Mouse (Mus musculus) adrenal gland, adult (tissue): ENCODE results near the gene Dcakd.
"Not testable (repeated sequence)": the region's sequence is repeated elsewhere in the genome, so short reads cannot be mapped to it uniquely, and the experiment has no call there.

Experiments used
- DNase-seq, 2 experiments: peaks; one replicate each; pipeline ENCODE4 v3.0.0; 2022 to 2023; ENCODE audit warnings: low spot score in 1 of 2; ENCODE audit not compliant: inconsistent age in 2 of 2

The Dcakd gene

DNA sequence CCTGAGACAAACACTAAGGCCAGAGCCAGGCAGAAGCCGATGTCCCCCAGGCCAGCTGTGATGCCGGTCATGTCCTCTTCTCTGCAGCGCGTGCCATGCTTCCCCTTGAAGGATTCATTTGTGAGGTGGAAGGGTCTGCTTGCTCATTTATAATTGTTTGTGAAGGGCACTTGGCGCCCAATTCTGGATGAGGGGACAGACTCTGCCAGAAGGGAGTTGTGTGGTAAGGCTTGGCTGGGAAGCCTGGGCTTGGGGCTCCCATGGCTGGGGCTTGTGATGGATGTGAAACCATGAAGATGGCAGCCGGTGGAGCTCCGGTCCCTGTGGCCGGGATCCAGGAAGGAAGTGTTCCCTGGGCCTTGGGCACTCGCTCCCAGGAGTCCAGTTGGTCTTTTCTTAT is 44.0 kb downstream of the Dcakd start:
- DNase-seq, result peak in 1 of 2 experiments; percentile 19

DNA sequence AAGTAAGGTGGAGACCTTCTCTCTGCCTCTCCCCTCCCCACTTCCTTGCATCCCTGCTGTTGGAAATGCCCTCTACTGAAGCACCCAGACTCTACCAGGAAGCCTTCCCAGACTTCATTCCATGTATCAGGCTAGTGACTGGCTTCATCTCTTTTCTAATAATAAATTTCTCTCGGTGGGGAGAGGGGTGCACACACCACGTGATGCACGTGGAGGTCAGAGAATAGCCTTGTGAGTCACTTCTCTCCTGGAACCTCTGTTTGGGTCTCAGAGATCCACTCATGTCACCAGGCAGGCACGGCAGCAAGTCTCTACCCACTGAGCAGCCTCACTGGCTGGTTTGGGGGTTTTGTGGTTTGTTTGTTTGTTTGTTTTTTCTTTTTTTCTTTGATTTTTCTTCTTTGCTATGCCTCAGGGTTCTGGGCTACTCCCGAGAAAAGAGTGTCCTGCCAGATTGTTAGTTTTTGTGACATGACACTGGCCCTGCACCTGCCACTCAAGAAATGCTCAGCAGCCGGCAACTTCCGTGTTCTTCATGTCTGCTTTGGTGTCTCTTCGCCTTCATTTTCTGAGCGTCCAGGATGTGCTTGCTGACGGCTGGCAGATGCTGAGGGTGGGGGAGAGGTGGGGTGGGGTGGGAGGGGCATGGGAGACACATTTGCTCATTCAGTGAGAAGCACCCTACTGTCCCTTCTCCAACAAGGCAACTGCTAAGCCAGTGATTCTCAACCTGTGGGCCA is 46.8 kb downstream of the Dcakd start:
- peak; percentile 51 to 86 for DNase-seq

DNA sequence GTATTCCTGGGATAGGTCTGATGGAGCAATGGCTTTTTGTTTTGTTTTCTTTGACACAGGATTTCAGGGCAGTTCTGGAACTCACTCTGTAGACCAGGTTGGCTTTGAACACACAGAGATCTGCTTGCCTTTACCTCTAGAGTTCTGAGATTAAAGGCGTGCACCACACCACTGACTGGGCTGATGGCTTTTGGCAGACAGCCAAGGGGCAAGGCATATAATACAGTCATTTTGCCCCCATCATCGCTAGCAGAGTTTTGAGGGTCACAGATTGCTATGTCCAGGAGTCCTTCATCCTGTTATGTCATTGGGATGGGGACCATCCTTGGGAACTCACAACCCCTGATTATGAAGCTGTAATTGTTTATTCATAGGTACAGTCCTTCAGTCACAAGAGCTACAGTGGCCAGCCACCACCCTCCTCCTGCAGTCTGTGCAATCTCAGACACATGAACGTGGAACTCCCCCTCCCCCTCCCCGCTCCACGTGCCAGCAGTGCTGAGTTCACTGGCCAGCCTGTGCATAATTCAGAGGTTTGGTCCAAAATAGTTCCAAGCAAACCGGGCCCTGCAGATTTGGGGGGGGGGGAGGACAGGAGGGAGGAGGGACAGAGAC is 50.0 kb downstream of the Dcakd start:
- no peak for DNase-seq

DNA sequence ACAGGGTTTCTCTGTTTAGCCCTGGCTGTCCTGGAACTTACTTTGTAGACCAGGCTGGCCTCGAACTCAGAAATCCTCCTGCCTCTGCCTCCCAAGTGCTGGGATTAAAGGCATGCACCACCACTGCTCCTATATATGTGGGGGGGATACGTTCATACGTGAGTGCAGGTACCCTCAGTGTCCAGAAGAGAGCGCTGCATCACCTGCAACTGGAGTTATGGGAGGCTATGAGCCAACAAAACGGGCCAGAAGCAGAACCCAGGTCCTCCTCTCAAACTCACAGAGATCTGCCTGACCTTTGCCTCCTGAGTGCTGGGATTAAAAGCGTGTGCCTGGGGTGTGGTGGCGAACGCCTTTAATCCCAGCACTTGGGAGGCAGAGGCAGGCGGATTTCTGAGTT is 52.2 kb downstream of the Dcakd start:
- DNase-seq, result not testable (repeated sequence)

DNA sequence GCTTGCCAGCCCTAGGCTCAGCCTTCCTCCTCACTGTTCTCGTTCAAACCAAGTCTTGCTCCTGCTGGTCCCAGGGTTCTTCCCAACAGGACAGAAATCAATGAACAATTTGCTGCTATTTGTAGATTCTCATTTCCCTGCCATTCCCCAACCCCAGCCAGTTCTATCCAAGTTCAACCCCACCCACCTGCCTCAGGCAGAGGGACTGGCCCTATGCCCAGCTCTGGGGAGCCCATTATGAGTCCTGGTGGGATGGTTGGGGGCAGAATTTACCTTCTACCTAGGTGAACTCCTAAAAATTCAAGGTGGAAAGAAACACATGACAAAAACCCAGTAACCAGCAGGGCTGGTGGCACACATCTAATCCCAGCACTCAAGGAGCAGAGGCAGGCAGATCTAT is 55.8 kb downstream of the Dcakd start:
- DNase-seq, result no peak

DNA sequence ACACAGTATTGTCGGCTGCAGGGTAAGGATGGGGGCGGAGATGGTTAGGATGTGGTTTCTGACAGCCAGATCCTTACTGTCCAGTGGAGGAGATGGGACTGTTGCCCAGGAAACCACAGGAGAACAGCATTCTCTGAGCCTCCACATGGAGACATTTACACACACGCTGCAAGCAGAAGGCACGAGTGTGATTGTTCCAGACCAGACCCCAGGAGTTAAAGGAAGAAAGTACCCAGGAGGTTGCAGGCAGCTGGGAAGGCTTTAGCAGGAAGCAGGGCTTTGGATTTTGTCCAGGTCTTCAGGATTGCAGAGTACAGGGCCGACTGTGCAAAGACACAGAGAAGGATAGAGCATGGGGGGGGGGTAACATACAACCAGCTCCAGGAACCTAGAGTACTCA is 56.5 kb downstream of the Dcakd start:
- no peak for DNase-seq

DNA sequence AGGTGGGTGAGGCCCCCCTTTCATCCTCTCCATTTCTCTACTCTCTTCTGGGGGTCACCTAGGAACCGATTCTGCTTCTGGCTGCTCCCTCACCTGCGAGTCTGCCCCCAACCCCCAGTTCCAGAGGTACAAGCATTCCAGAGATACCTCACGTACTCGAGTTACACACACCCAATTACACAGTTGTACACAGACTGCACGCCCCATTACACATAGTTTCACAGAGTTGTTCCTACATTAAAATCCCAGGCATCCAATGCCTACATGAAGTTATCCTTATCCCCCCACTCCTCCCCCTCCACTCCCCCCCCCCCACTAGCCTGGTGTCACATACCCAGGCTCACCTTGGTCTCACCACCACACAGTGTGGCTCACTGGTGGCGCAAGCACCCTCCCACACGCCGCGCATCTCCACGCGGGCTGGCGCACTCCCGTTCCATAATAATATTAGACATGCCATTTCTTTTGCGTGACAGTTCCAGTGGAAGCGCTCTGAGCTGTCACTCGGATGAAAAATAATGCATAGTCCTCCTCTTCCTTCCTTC is 63.5 kb downstream of the Dcakd start:
- no peak for DNase-seq

DNA sequence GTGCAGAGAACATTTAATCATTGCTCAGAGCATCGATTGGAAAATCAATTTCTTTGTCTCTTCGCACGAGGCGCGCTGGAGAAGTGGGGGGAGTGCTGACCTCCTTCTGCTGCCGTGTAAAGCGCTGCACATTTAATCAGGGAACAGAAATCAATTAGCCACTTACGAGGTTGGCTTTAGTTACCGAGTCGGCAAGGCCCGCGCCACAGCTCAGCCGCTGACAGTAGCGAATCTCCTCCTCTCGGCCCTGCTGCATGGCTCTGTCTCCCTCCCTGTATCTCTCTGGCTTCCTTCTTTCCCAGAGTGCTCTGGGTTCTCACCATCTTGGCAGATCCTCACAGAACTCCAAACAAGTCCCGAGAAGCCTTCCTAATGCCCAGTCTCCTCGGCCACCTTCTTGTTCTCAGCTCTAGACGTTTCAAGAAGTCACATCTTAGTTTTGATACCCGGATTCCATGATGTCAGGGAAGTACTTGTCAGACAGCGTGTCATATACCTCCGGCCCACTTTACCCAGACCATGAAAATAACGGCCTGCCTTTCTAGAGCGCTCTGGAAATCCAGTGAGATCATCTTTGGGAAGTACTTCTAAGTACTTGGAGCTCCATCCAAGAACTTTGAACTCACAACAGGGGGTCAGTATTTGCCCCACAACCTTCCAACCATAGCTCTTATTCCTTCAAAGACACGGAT is 64.1 kb downstream of the Dcakd start:
- DNase-seq, result no peak

DNA sequence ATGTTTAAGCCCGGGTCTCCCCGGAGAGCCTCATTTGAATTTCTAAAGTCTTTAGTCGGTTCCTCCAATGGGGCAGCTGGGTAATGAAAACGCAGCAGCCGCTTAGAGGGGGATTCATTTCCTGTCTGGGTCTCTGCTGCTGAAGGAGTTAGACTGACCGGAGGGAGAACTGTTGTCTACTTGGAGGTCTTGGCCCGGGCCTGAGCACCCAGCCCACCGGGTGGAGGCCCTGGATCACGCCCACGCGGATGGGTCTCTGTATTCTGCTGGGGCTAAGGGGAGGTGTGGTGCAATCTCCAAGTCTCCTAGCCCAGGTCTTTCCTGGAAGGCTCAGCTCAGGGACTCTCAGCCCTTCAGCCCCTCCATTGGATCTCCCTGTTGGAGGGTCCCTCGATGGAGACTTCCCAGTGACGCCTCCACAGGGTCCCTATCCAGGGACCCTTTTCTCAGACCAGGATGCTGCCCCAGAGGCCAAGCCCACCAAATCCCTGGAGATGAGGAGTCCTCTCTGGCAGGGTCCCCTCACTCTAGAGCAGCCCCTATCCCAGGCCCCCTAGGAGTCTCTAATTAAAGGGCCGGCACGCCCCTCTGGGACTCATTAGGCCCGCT is 64.8 kb downstream of the Dcakd start:
- no peak for DNase-seq

DNA sequence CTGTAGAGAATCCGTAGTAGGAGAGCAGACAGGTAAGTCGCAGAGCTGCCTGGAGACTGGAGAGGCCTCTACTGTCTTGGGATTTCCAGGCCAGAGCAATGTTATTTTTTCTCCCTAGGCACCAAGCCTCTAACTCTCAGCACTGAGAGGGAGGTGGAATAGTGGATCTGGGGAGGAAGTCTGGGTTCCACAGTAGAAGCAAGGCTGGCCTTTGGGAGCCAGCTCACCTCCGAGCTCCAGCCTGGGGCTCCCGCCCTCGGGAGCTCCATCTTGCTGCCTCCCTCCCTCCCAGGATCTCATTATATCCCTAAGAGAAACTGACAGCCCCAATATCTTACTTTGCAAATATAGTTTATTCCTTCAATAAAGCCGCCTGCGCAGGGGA is 65.3 kb downstream of the Dcakd start:
- DNase-seq, result no peak

DNA sequence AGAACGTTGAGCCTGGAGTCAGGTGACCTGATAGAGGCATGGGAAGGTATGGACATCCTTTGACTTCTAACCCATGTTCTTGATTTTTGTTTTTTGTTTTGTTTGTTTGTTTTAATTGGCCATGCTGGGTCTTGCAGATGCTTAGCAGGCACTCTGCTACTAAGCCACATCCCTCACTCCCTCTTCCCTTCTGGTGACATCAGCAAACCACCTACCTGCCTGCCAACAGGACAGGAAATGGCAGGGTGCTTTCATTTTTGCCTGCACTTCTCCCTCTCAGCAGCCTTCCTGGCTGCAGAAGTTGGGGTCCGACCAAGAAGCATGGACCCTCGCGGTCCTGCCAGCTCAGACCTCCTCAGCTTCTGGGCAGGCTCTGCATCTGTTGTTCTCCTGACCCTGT is 67.1 kb downstream of the Dcakd start:
- no peak for DNase-seq

DNA sequence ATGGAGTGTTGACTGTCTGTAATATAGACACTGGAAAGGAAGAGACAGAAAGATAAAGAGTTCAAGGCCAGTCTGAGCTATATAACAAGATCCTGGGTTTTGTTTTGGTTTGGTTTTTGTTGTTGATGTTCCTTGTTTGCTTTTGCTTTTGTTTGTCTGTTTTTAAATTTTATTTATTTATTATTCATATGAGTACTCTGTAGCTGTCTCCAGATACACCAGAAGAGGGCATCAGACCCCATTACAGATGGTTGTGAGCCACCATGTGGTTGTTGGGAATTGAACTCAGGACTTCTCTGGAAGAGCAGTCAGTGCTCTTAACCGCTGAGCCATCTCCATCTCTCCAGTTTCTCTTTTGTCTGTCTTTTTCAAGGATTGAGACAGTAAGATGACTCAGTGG is 69.3 kb downstream of the Dcakd start:
- no peak for DNase-seq

DNA sequence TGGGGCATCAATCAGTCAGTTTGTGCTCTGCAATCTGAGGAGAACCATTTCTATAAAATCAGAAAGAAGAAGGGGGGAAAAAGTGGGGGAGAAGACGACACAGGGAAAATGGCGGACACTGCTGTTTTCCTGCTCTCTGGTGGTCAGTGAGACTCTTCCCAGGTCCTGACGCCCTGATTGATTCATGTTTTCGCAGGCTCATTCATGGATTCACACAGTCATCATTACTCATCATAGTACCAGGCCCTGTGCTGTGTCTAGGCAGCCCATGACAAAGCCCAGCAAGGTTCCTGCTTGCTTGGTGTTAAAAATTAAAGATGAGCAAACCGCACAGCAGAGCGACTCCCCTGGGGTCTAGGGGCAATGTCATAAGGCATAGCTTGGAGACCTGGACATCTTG is 69.7 kb downstream of the Dcakd start:
- DNase-seq, result no peak

DNA sequence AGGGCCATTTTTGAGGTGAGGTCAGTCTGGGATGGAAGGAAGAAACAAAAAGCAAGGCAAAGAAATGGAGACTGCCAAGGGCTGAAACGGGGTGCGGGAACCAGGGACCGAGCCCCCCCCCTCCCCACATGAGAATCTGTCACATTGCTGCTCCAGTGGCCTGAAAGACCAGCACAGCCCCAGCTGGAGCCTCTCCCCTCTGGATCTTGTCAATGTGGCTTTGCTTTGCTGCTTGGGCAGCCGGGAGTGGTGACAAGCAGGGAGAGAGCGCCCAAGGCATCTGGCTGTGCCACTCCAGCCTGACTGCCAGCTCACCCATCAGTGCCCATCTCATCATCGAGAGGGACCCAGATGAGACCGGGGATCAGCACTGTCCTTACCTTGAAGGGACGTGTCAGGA is 70.4 kb downstream of the Dcakd start:
- no peak for DNase-seq

DNA sequence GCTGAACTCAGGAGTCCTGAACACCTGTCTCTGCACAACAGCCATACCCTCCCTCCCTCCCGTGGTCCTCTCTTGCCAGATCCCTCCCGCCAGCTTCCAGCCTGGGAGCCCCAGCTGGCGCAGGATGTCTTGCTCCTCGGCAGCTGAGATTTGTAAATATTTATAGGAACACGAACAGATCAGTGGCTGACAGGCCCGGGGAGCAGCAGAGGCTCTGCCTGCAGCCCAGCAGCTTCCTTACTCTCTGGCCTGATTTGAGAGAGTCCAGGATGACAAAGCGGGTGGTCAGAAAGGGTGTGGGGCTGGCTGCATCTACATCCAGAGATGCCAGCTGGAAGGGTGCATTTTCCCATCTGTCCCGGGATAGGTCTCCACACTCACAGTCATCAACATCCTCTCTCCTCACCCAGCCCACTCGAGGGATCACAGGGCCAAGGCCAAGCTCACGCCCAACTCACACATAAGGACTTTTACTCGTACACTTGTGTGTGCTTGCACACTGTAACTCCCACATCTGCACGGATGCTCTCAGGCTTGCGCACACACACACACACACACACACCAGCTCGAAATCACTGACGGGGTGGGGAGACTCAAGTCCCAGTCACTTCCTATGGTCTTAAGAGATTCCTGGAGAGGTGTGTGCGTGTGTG is 71.0 kb downstream of the Dcakd start:
- no peak for DNase-seq

DNA sequence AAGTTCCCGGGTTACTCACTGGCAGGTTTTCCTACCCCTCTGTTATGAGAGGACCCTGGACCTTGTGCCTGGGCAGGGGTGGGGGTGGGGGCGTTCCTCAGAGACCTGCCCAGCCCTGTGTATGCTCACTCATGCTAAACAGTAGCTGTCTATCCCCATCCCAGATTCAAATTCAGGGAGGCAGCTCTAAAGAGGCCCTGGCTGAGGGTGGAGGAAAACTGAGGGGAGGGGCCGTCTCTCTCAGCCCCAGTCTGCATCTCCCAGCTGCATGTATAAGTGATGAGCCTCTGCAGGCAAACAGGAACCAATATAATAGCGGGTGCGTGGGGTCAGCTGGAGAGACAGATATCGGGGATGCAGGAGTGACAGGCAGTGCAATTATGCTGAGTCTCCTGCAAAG is 75.2 kb downstream of the Dcakd start:
- DNase-seq, result no peak

DNA sequence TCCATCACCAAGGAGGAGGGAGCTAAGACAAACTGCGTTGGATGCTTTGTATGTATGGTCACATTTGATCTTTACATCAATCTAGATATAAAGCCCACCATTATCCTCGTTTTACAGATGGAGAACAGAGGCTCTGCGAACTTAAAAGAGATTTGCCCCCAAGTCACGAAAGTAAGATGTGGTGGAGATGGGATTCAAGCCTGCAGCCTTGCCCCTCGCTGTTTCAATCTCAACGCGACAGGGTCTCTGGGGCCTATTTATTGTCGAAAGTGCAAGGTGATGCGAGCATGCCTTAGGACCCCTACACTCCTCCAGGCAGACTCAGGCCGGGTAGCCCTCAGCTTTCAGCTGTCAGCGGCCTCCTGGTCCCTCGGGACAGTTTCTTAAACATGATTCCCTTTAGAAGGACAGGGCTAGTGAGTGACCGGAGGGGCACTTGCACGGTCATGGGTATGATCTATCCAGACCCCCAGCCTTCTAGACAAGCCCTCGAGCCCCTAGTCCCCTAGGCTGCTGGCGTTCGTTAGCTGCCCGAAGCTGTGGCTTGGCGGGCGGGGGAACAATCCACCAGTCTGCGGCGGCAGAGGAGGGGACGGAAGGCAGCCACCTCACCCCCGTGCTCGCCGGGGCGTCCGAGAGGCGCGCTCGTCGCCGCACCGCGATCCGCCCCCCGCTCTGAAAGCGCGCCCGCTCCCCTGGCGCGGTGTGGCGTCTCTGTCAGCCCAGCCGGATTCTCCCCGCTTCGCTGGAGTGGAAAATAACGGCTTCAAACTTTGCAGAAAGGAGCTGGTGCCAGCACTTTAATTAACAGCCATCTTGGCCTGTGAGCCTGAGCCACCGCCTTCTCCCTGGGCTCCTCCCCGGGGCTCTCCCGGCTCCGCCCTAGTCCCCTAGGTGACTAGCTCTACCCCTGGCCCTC is 79.8 kb downstream of the Dcakd start:
- DNase-seq, result peak; percentile 43 to 80

DNA sequence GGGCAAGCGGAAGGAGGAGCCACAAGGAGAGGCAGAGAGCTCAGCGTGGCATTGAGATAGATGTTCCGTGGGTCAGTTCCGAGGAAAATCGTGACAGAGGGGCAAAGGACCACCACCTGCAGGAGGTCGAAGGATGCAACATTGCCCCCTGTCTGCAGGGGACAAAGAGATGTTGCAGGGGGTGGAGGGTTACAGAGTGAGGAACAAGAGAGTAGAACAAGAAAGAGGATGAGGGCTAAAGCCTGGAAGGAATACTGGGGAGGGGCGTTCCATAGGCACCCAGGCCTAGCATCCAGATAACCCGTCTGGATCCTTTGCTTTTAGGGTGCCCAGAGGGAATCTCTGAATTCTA is 81.2 kb downstream of the Dcakd start:
- DNase-seq, result no peak

DNA sequence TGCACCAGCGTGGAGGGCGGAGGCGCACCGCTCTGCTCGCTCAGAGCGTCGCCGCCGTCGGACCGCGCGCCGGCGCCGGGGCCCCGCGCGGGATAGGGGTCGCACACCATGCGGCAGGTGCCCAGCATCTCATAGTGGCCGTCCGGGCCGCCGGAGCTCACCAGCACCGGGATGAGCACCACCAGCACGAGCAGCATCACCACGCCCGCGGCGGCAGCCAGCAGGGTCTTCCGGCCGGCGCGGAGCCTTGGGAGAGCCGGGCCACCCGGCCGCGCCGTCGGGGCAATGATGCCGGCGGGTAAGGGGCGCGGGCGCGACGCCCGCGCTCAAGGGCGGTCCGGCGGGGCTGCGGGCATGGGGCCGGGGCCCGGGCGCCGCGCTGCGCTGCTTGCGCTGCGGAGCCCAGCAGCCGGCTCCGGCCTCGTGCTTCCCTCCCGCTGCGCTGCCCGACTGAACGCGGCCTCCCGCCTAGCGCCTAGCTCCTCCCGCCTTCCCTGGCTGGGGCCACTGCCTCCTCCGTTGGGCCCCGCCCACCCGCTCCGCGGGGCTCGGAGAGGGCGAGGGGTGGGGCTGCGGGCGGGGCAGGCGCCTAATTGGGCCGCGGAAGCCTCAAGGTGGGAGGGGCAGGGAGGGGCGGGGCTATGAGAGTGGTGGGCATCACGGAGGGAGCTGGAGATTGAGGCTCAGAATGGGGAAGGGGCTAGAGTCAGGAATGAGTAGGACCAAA is 81.7 kb downstream of the Dcakd start, which contains the start of gene C1ql1:
TSS of gene C1ql1 (minus strand) at position 424 of the 727 bp plus-strand sequence.
- DNase-seq, result peak; percentile 90 to 94
